In genomic region chr14:55659960-55660573, GRCm38 (mm10) we compare ENCODE assay signal across 8 mouse cellular contexts. TPM values are rescaled to one million over a fixed set of nuclear protein-coding genes. Genes with fewer than 3 reads are reported as not detected.
DNase-seq lines count a peak whose midpoint lies in the region; ATAC-seq lines count a peak whose summit lies in the region.

Gene Mdp1 (minus strand): TSS chr14:55660508.

- no peaks in the 10 kb centered on the region for H3K9me3 ChIP-seq in hindbrain, embryonic 11.5 days (ENCODE audit: control insufficient read depth, low read length)

- peak within 1 kb of the TSS; percentile 44 for H3K9ac ChIP-seq in hindbrain, embryonic 11.5 days (ENCODE audit: low read depth, low read length)

- no peaks in the 10 kb centered on the region for H3K27me3 ChIP-seq in hindbrain, embryonic 11.5 days (ENCODE audit: control insufficient read depth, insufficient read depth, low read length)

- H3K4me1 ChIP-seq in hindbrain, embryonic 11.5 days (replicated peaks; ENCODE audit: control insufficient read depth, insufficient read depth, low read length): no peaks in the 10 kb centered on the region

- ATAC-seq in hindbrain, embryonic 11.5 days (ENCODE audit: low FRiP score): peak; percentile 89

- DNase-seq in R1 (ENCODE audit: low read depth, low spot score): peak; percentile 84
- peak; percentile 88 to 89 for DNase-seq in cerebellum, postnatal 10 days
- peak; percentile 69 to 78 for DNase-seq in frontal cortex, postnatal 10 days (ENCODE audit: low spot score in 2 of 2)
- peak; percentile 86 for DNase-seq in hindbrain, embryonic 11.5 days (ENCODE audit: low spot score)
- DNase-seq in layer of hippocampus, postnatal 10 days (ENCODE audit: low spot score in 2 of 2): peak; percentile 76 to 83
- DNase-seq in lung, postnatal 10 days: peak; percentile 88
- peak; percentile 57 for DNase-seq in ovary, postnatal 14 days (ENCODE audit: low spot score)
- DNase-seq in thymus, postnatal 10 days (ENCODE audit: low spot score in 2 of 2): peak; percentile 62 to 69

- peak within 1 kb of the TSS; percentile 37 for H3K4me3 ChIP-seq in hindbrain, embryonic 11.5 days (ENCODE audit: low read depth, low read length)

- H3K36me3 ChIP-seq in hindbrain, embryonic 11.5 days (ENCODE audit: control insufficient read depth, insufficient read depth, low read length): no peaks in the 10 kb centered on the region; the same call in 1 of the 2 replicates

- WGBS in hindbrain, embryonic 11.5 days: under 1% methylated on average over 39 of the region's 39 CpGs

- peak within 1 kb of the TSS; percentile 43 for H3K4me2 ChIP-seq in hindbrain, embryonic 11.5 days (replicated peaks; ENCODE audit: low read depth, low read length)

- 0 out of 2 replicates have a peak within 1 kb of the TSS, but pooled peaks have one; percentile 6 for H3K27ac ChIP-seq in hindbrain, embryonic 11.5 days (ENCODE audit: low read depth, low read length)

RNA-seq across cellular contexts. Expression of gene Mdp1, which starts in this region (rescaled TPM):
- 67.7 and 70.2 TPM in 2 replicates for polyA plus RNA-seq in hindbrain, embryonic 11.5 days (2014; fragmentation: Nextera tagmentation; extraction: Ambion mirVana)
- 10 to 100 TPM; 47.8 to 50.0 TPM for total RNA-seq in layer of hippocampus, postnatal 10 days (2021)

Comparison
In these comparisons a context has a peak if more than half of its experiments do, and no peak if none do; other contexts are left out.
1. Peak in every context shown above with its lines: DNase-seq, ATAC-seq, H3K4me3 ChIP-seq and H3K27ac ChIP-seq.